Mouse (Mus musculus): ENCODE results near the gene Adam12. TPM values are rescaled to one million over a fixed set of nuclear protein-coding genes. Genes with fewer than 3 reads are reported as not detected.

Gene Adam12
- polyA plus RNA-seq, 1 experiment from 2014 or later, result 4.8 TPM

GRCm38 (mm10) chr7:133848180-133848579, 383.8 kb downstream of the Adam12 start:
- no peak overlapping the region for H3K27ac ChIP-seq
- no peaks in the 10 kb centered on the region for H3K9me3 ChIP-seq
- H3K36me3 ChIP-seq, result no peaks in the 10 kb centered on the region
- 75% methylated on average over 2 of the region's 2 CpGs for WGBS
- no peak for ATAC-seq (ENCODE audit: insufficient number of reproducible peaks, insufficient read depth, low FRiP score, low TSS enrichment)
- H3K9ac ChIP-seq, result no peak overlapping the region
- H3K4me3 ChIP-seq, result no peak overlapping the region
- H3K27me3 ChIP-seq, result no peaks in the 10 kb centered on the region
- no peaks in the 10 kb centered on the region for H3K4me1 ChIP-seq
- no peak overlapping the region for H3K4me2 ChIP-seq (replicated peaks)

DNA sequence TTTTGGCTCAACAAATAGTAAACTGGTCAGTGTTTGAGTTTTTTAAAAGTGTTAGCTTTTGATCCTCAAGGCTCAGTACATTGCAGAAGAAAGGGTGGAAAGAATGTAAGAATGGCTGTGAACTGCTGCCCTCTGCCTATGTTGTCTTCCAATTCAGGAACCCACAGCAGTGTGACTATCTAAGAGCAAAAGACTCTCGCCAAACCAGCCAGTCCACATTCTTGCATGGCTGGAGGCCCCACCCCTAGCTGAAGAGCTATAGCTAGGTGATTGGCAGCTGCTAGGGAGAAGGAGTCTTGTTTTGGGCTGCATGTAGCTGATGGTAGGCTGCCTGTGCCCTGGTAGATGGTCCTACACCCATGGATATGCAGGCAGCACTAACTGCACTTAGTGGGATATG, 384.8 kb downstream of the Adam12 start:
- no peak overlapping the region for H3K27ac ChIP-seq
- no peak overlapping the region for H3K4me3 ChIP-seq
- H3K4me1 ChIP-seq, result no peaks in the 10 kb centered on the region
- H3K9ac ChIP-seq, result no peak overlapping the region
- WGBS, result 13% methylated on average over 1 of the region's 1 CpGs
- H3K4me2 ChIP-seq (replicated peaks), result no peak overlapping the region
- no peak for ATAC-seq (ENCODE audit: insufficient number of reproducible peaks, insufficient read depth, low FRiP score, low TSS enrichment)
- no peaks in the 10 kb centered on the region for H3K9me3 ChIP-seq
- no peaks in the 10 kb centered on the region for H3K27me3 ChIP-seq
- no peaks in the 10 kb centered on the region for H3K36me3 ChIP-seq

GRCm38 (mm10) chr7:133842079-133842478, 389.9 kb downstream of the Adam12 start:
- no peaks in the 10 kb centered on the region for H3K9me3 ChIP-seq
- H3K4me1 ChIP-seq, result no peaks in the 10 kb centered on the region
- WGBS, result 64% methylated on average over 6 of the region's 6 CpGs
- no peak overlapping the region for H3K9ac ChIP-seq
- H3K36me3 ChIP-seq, result no peaks in the 10 kb centered on the region
- no peaks in the 10 kb centered on the region for H3K27me3 ChIP-seq
- H3K4me2 ChIP-seq (replicated peaks), result no peak overlapping the region
- no peak overlapping the region for H3K4me3 ChIP-seq
- no peak overlapping the region for H3K27ac ChIP-seq
- ATAC-seq (ENCODE audit: insufficient number of reproducible peaks, insufficient read depth, low FRiP score, low TSS enrichment), result no peak

GRCm38 (mm10) chr7:133839546-133839945, 392.4 kb downstream of the Adam12 start:
- Histone ChIP-seq H3K9me3 (no peaks in the 10 kb centered on the region), H3K27me3 (no peaks in the 10 kb centered on the region), H3K36me3 (no peaks in the 10 kb centered on the region), H3K4me2 (replicated peaks) (no peak overlapping the region), H3K9ac (no peak overlapping the region), H3K27ac (no peak overlapping the region), H3K4me1 (no peaks in the 10 kb centered on the region), H3K4me3 (no peak overlapping the region)
- no peak for ATAC-seq (ENCODE audit: insufficient number of reproducible peaks, insufficient read depth, low FRiP score, low TSS enrichment)
- WGBS, result 80% methylated on average over 4 of the region's 4 CpGs

Small RNA genes within 50 kb of the gene (microRNA-seq; reads per million reads assigned to microRNA genes)
- not detected for gene Gm23631

Other genes starting within 250 kb of the Adam12 start
- 0.15 and 0.18 TPM in 2 replicates for gene D7Ertd443e, start 153.5 kb upstream of the Adam12 start, polyA plus RNA-seq (2016; fragmentation: Nextera tagmentation; extraction: Ambion mirVana)

All from embryonic facial prominence, embryonic 12.5 days (tissue).